Mouse (Mus musculus) testis, adult 2 months (tissue): Measurements from ENCODE around the gene Tomm20l.
"Not testable (repeated sequence)": the region's sequence is repeated elsewhere in the genome, so short reads cannot be mapped to it uniquely, and the experiment has no call there.

Experiments used
- CTCF ChIP-seq: fragments of 200-500 bp; IDR thresholded peaks from 2 replicates; pipeline ENCODE4 v1.5.1; 2012; ENCODE audit warnings: low read depth, mild to moderate bottlenecking, inconsistent platforms, low read length, moderate library complexity; ENCODE audit not compliant: control insufficient read depth, insufficient read depth, insufficient replicate concordance
- POLR2A ChIP-seq: fragments of 200-500 bp; IDR thresholded peaks from 2 replicates; pipeline ENCODE4 v1.6.1; 2012; ENCODE audit warnings: low read depth, mild to moderate bottlenecking, inconsistent platforms, low read length, moderate library complexity; ENCODE audit not compliant: control insufficient read depth

- TF ChIP-seq POLR2A, CTCF: not testable (repeated sequence)
Measured at GRCm38 (mm10) chr12:71104275-71104674, 7.0 kb upstream of the Tomm20l start.
